Mouse (Mus musculus): ENCODE measurements at regions not wholly inside any gene's neighbourhood (a gene's known extent, or its start where the extent isn't known, plus 50 kb on each side); places are given as distances from the start of the nearest gene placed in this dataset.

GRCm38 (mm10) chr13:34498910-34499309 is 153.9 kb upstream of the Slc22a23 start:
- H3K4me1 ChIP-seq: no peaks in the 10 kb centered on the region
- H3K4me3 ChIP-seq: no peak overlapping the region
- no peaks in the 10 kb centered on the region for H3K36me3 ChIP-seq
- H3K27me3 ChIP-seq: no peaks in the 10 kb centered on the region
- ATAC-seq (ENCODE audit: low FRiP score, low read depth): no peak
- H3K9ac ChIP-seq (replicated peaks): no peak overlapping the region
- WGBS: 100% methylated on average over 2 of the region's 2 CpGs
- no peak overlapping the region for H3K4me2 ChIP-seq (replicated peaks)
- H3K9me3 ChIP-seq: no peaks in the 10 kb centered on the region
- H3K27ac ChIP-seq (replicated peaks): no peak overlapping the region

GRCm38 (mm10) chr13:34497667-34498066 is 152.7 kb upstream of the Slc22a23 start:
- Histone ChIP-seq H3K9me3 (no peaks in the 10 kb centered on the region), H3K4me3 (no peak overlapping the region), H3K36me3 (no peaks in the 10 kb centered on the region), H3K4me2 (replicated peaks) (no peak overlapping the region), H3K4me1 (no peaks in the 10 kb centered on the region), H3K27me3 (no peaks in the 10 kb centered on the region), H3K9ac (replicated peaks) (no peak overlapping the region), H3K27ac (replicated peaks) (no peak overlapping the region)
- WGBS: 83% methylated on average over 3 of the region's 3 CpGs
- no peak for ATAC-seq (ENCODE audit: low FRiP score, low read depth)

- Histone ChIP-seq H3K4me2 (replicated peaks) (no peak overlapping the region), H3K9me3 (no peaks in the 10 kb centered on the region), H3K36me3 (no peaks in the 10 kb centered on the region), H3K4me3 (no peak overlapping the region), H3K27ac (replicated peaks) (no peak overlapping the region), H3K9ac (replicated peaks) (no peak overlapping the region), H3K4me1 (no peaks in the 10 kb centered on the region), H3K27me3 (no peaks in the 10 kb centered on the region)
- no peak for ATAC-seq (ENCODE audit: low FRiP score, low read depth)
- 91% methylated on average over 1 of the region's 1 CpGs for WGBS
Observed at GRCm38 (mm10) chr13:34484831-34485230, 139.8 kb upstream of the Slc22a23 start.

DNA sequence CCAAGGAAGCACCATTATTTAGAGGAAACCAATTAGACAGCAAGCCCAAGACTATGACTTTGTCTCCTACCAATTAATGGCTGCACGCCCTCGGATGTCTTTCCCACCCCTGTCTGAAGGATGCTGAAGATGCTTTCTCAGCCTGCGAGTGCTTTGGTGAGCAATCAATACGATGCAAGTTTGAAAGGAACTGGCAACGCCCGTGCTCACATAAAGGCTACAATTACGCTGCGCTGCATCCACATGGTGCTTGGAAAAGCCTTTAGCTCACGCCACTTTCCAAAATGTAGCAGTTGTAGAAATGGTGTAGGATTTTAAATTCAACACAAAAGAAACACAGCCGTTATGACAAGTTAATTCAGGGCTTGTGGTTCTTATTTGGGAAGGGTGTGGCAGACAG is 136.5 kb upstream of the Slc22a23 start:
- Histone ChIP-seq H3K9me3 (no peaks in the 10 kb centered on the region), H3K4me3 (no peak overlapping the region), H3K4me2 (replicated peaks) (no peak overlapping the region), H3K27me3 (no peaks in the 10 kb centered on the region), H3K27ac (replicated peaks) (no peak overlapping the region), H3K4me1 (no peaks in the 10 kb centered on the region), H3K9ac (replicated peaks) (no peak overlapping the region), H3K36me3 (no peaks in the 10 kb centered on the region)
- ATAC-seq (ENCODE audit: low FRiP score, low read depth): no peak
- 82% methylated on average over 10 of the region's 10 CpGs for WGBS

- ATAC-seq (ENCODE audit: low FRiP score, low read depth): no peak
- Histone ChIP-seq H3K9me3 (no peaks in the 10 kb centered on the region), H3K4me3 (no peak overlapping the region), H3K4me2 (replicated peaks) (no peak overlapping the region), H3K4me1 (0 out of 2 replicates have a peak, but pooled peaks cover 2% of the 10 kb centered on the region), H3K9ac (replicated peaks) (no peak overlapping the region), H3K36me3 (no peaks in the 10 kb centered on the region), H3K27me3 (no peaks in the 10 kb centered on the region), H3K27ac (replicated peaks) (no peak overlapping the region)
- WGBS: 77% methylated on average over 1 of the region's 1 CpGs
Observed at GRCm38 (mm10) chr13:34470410-34470809, 125.4 kb upstream of the Slc22a23 start.

GRCm38 (mm10) chr13:34469568-34469967 is 124.6 kb upstream of the Slc22a23 start:
- 92% methylated on average over 5 of the region's 5 CpGs for WGBS
- Histone ChIP-seq H3K9me3 (no peaks in the 10 kb centered on the region), H3K4me1 (0 out of 2 replicates have a peak, but pooled peaks cover 2% of the 10 kb centered on the region), H3K27me3 (no peaks in the 10 kb centered on the region), H3K36me3 (no peaks in the 10 kb centered on the region), H3K4me3 (no peak overlapping the region), H3K4me2 (replicated peaks) (no peak overlapping the region), H3K9ac (replicated peaks) (no peak overlapping the region), H3K27ac (replicated peaks) (no peak overlapping the region)
- ATAC-seq (ENCODE audit: low FRiP score, low read depth): no peak

GRCm38 (mm10) chr13:34468132-34468748 is 123.3 kb upstream of the Slc22a23 start:
- no peak overlapping the region for H3K4me3 ChIP-seq
- ATAC-seq (ENCODE audit: low FRiP score, low read depth): no peak
- no peaks in the 10 kb centered on the region for H3K36me3 ChIP-seq
- no peak overlapping the region for H3K4me2 ChIP-seq (replicated peaks)
- peaks cover 3% of the 10 kb centered on the region; the same call in 1 of the 2 replicates for H3K4me1 ChIP-seq
- H3K9me3 ChIP-seq: no peaks in the 10 kb centered on the region
- no peak overlapping the region for H3K27ac ChIP-seq (replicated peaks)
- no peak overlapping the region for H3K9ac ChIP-seq (replicated peaks)
- WGBS: 66% methylated on average over 3 of the region's 3 CpGs
- H3K27me3 ChIP-seq: no peaks in the 10 kb centered on the region

DNA sequence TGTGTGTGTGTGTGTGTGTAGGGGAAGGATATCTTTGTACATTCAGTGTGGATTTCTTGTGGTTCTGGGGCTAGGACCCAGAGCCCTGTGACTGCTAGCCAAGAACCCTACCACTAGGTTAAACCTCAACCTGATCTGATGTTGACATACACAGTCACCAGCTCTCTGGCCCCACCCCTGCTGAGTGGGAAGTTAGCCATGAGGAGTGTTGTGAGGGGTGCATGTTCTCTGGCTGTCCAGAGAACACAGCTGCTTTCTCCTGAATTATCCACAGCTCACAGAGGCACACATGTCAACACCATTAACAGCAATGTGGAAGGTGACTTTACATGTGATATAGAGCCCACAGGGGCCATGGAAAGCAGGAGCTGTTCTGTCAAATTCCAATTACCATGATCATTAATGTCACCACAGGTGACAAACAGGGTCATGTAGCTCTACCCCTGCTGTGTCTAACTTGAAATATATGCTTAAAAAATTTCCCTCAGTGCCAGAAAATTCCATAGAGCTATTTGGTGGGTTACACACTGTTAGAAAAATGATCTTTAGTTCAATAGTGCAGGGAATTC is 121.0 kb upstream of the Slc22a23 start:
- Histone ChIP-seq H3K4me3 (no peak overlapping the region), H3K36me3 (no peaks in the 10 kb centered on the region), H3K9me3 (no peaks in the 10 kb centered on the region), H3K4me1 (peaks cover 9% of the 10 kb centered on the region), H3K27me3 (no peaks in the 10 kb centered on the region), H3K27ac (replicated peaks) (no peak overlapping the region), H3K9ac (replicated peaks) (no peak overlapping the region), H3K4me2 (replicated peaks) (no peak overlapping the region)
- ATAC-seq (ENCODE audit: low FRiP score, low read depth): no peak

- no peak overlapping the region for H3K4me2 ChIP-seq (replicated peaks)
- no peak overlapping the region for H3K9ac ChIP-seq (replicated peaks)
- no peaks in the 10 kb centered on the region for H3K27me3 ChIP-seq
- H3K36me3 ChIP-seq: no peaks in the 10 kb centered on the region
- no peaks in the 10 kb centered on the region for H3K9me3 ChIP-seq
- H3K4me1 ChIP-seq: peaks cover 9% of the 10 kb centered on the region
- WGBS: 80% methylated on average over 5 of the region's 5 CpGs
- no peak overlapping the region for H3K4me3 ChIP-seq
- no peak for ATAC-seq (ENCODE audit: low FRiP score, low read depth)
- no peak overlapping the region for H3K27ac ChIP-seq (replicated peaks)
Observed at GRCm38 (mm10) chr13:34465456-34465855, 120.5 kb upstream of the Slc22a23 start.

GRCm38 (mm10) chr13:34464221-34464620 is 119.2 kb upstream of the Slc22a23 start:
- peaks cover 7% of the 10 kb centered on the region for H3K4me1 ChIP-seq
- H3K27ac ChIP-seq (replicated peaks): no peak overlapping the region
- no peaks in the 10 kb centered on the region for H3K9me3 ChIP-seq
- H3K4me2 ChIP-seq (replicated peaks): no peak overlapping the region
- H3K27me3 ChIP-seq: no peaks in the 10 kb centered on the region
- no peak overlapping the region for H3K4me3 ChIP-seq
- ATAC-seq (ENCODE audit: low FRiP score, low read depth): no peak
- 91% methylated on average over 4 of the region's 4 CpGs for WGBS
- no peak overlapping the region for H3K9ac ChIP-seq (replicated peaks)
- H3K36me3 ChIP-seq: no peaks in the 10 kb centered on the region

DNA sequence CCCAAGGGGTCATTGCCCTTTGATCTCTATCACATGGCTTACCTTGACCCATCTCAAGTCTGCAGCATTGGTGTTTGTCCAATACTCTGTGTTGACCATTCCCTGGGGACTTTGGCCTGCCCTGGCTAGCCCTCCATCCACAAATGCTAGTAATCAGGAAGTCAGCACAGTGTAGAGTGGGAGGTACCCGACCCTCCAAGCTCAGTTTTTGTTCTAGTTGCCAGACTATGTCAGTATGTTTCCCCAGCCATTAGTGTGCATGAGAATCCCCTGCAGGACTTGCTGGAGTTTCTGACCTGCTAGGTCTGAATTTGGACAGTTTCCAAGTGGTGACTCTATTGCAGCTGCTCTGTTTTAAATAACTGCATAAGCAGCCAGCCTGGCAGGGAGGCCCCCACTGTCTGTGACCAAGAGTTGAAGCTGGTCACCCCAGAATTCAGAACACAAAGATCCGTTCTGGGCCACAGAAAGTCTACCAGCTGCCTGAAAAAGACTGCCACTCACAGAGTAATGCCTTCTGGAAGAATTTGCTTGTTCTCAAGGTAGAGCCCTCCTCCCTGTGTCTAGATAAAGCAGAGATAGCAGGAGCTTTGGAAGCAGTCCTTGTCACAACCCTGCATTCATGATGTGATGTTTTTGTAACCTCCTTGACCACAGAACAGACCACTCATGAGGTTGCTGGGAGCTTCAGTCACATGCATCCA is 118.0 kb upstream of the Slc22a23 start:
- no peak overlapping the region for H3K4me2 ChIP-seq (replicated peaks)
- H3K9me3 ChIP-seq: no peaks in the 10 kb centered on the region
- H3K4me3 ChIP-seq: no peak overlapping the region
- WGBS: 41% methylated on average over 2 of the region's 2 CpGs
- H3K9ac ChIP-seq (replicated peaks): no peak overlapping the region
- no peak overlapping the region for H3K27ac ChIP-seq (replicated peaks)
- H3K4me1 ChIP-seq: peaks cover 7% of the 10 kb centered on the region
- no peaks in the 10 kb centered on the region for H3K36me3 ChIP-seq
- no peaks in the 10 kb centered on the region for H3K27me3 ChIP-seq
- ATAC-seq (ENCODE audit: low FRiP score, low read depth): no peak

DNA sequence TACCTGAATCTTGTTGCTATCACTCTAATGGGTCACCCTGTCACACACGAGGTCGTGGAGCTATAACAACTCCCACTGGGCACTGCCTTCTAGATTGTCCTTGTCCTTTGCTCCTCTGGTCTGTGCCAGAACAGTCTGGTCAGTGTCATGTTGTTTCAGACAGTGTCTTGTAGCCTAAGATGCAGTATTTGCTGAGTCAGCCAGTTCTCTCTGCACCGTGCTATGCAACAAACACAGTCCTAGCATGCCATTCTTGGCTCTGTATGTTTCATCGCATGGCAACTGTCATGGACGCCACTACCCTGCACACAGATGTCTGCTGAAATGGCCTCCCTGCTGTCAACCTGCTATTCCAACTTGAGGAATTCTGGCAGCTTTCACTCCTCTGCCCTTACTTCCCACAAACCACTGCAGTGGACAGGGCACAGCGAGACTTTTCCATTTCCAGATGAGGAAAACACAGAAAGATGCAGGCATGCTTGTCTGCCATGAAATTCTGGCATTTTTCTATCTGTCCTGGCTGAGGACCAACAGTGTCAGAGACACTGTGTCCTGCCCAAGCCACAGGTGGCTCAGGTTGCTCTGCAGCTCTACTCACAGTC is 117.3 kb upstream of the Slc22a23 start:
- no peak overlapping the region for H3K4me2 ChIP-seq (replicated peaks)
- no peaks in the 10 kb centered on the region for H3K27me3 ChIP-seq
- H3K4me3 ChIP-seq: no peak overlapping the region
- no peaks in the 10 kb centered on the region for H3K36me3 ChIP-seq
- H3K27ac ChIP-seq (replicated peaks): no peak overlapping the region
- no peak overlapping the region for H3K9ac ChIP-seq (replicated peaks)
- ATAC-seq (ENCODE audit: low FRiP score, low read depth): no peak
- H3K9me3 ChIP-seq: no peaks in the 10 kb centered on the region
- H3K4me1 ChIP-seq: peaks cover 7% of the 10 kb centered on the region
- WGBS: 80% methylated on average over 6 of the region's 6 CpGs
